Mouse (Mus musculus) hindbrain, embryonic 11.5 days (tissue): Measurements from ENCODE around the gene Lrrfip1. TPM values are rescaled to one million over a fixed set of nuclear protein-coding genes. Genes with fewer than 3 reads are reported as not detected.

Experiments
- ATAC-seq: fragments of 200-750 bp; cut with Nextera tagmentation; 2 replicates; pipeline ENCODE4 v1.8.0; 2017; ENCODE audit warnings: mild to moderate bottlenecking, moderate TSS enrichment, moderate library complexity; ENCODE audit not compliant: low FRiP score
- DNase-seq: peaks from one replicate; pipeline ENCODE4 v3.0.0-alpha.2; 2015; ENCODE audit warnings: low spot score
- H3K27ac ChIP-seq: fragments of 300-500 bp; sonication (generic); 2 replicates; pipeline ENCODE4 v1.5.1; 2014; ENCODE audit warnings: mild to moderate bottlenecking, low read depth, low read length
- H3K27me3 ChIP-seq: fragments of 300-500 bp; sonication (generic); 2 replicates; pipeline ENCODE4 v1.6.1; 2014; ENCODE audit warnings: mild to moderate bottlenecking, low read length, moderate library complexity, mixed read lengths; ENCODE audit not compliant: control insufficient read depth, insufficient read depth
- H3K36me3 ChIP-seq: fragments of 300-500 bp; sonication (generic); 2 replicates; pipeline ENCODE4 v1.6.1; 2014; ENCODE audit warnings: mild to moderate bottlenecking, low read length, moderate library complexity, mixed read lengths; ENCODE audit not compliant: control insufficient read depth, insufficient read depth
- H3K4me1 ChIP-seq: fragments of 300-500 bp; sonication (generic); replicated peaks from 2 replicates; pipeline ENCODE4 v1.6.1; 2014; ENCODE audit warnings: low read length, mixed read lengths; ENCODE audit not compliant: control insufficient read depth, insufficient read depth
- H3K4me2 ChIP-seq: fragments of 300-500 bp; sonication (generic); replicated peaks from 2 replicates; pipeline ENCODE4 v1.6.1; 2014; ENCODE audit warnings: mild to moderate bottlenecking, low read depth, low read length
- H3K4me3 ChIP-seq: fragments of 300-500 bp; sonication (generic); 2 replicates; pipeline ENCODE4 v1.5.1; 2014; ENCODE audit warnings: low read depth, low read length
- H3K9ac ChIP-seq: fragments of 300-500 bp; sonication (generic); 2 replicates; pipeline ENCODE4 v1.6.1; 2014; ENCODE audit warnings: low read depth, low read length
- H3K9me3 ChIP-seq: fragments of 300-500 bp; sonication (generic); 2 replicates; pipeline ENCODE4 v1.6.1; 2016; ENCODE audit warnings: low read length; ENCODE audit not compliant: control insufficient read depth
- WGBS: fragments of 180-500 bp; shearing (Covaris S2); extraction: QIAGEN DNeasy Blood & Tissue Kit; methylation state at CpG from one replicate; pipeline ENCODE4 v1.1.7; 2014; 5-methylcytosine and 5-hydroxymethylcytosine counted together
- polyA plus RNA-seq: library from polyadenylated mRNA; unstranded; fragments of >200 nt; fragmentation: Nextera tagmentation; extraction: Ambion mirVana; gene quantifications from 2 replicates; pipeline ENCODE4 v1.2.1, GENCODE M21; 2014

Lrrfip1 gene
- polyA plus RNA-seq, 1 experiment from 2014 or later = 23.5 TPM

DNA sequence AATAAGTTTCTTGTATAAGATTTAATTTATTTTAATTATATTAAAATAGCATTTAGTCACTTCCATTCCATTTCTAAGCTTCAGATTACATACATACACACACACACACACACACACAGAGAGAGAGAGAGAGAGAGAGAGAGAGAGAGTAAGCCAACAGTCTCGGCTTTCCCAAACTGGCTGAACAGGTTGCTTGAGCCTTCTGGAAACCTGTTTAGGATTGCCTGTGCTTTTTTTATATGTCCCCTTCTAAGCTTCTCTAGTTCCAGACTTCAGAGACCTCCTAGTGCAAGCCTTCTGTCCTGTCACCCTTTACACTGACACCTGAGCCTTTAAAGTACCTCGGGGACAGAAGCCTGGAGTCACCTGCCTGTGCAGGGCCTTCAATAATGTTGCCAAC is 87.1 kb downstream of the Lrrfip1 start:
- no peak overlapping the region for H3K27ac ChIP-seq
- no peak for ATAC-seq

DNA sequence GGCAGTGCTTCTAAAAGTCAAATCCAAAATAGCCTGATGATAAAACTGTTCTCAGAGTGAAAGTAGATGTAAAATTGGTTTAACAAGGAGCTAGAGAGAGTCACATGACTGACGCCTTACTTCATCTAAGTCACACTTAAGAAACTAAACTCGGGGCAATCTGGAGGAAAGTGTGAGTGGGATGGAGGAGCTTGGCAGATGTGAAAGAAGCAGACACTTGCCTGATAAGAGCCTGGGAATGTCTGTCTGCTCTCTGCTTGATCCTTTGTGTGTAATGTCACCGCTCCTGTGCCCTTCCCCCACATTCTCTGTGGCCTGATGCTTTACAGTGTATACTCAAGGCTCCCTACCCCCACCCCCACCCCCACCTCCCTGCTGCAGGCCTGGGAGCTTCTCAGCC is 87.8 kb downstream of the Lrrfip1 start:
- H3K27me3 ChIP-seq = no peaks in the 10 kb centered on the region
- no peak overlapping the region for H3K27ac ChIP-seq
- no peaks in the 10 kb centered on the region for H3K4me1 ChIP-seq
- 27% methylated on average over 3 of the region's 3 CpGs for WGBS
- DNase-seq = no peak
- no peak overlapping the region for H3K4me3 ChIP-seq
- no peak overlapping the region for H3K9ac ChIP-seq
- no peaks in the 10 kb centered on the region for H3K36me3 ChIP-seq
- ATAC-seq = no peak
- no peaks in the 10 kb centered on the region for H3K9me3 ChIP-seq
- H3K4me2 ChIP-seq = no peak overlapping the region

More for the DNA sequence above, 87.1 kb downstream of the Lrrfip1 start:
- no peak overlapping the region for H3K4me2 ChIP-seq
- no peak overlapping the region for H3K4me3 ChIP-seq
- no peaks in the 10 kb centered on the region for H3K4me1 ChIP-seq
- no peak overlapping the region for H3K9ac ChIP-seq
- DNase-seq = no peak
- H3K27me3 ChIP-seq = no peaks in the 10 kb centered on the region
- no peaks in the 10 kb centered on the region for H3K36me3 ChIP-seq
- no peaks in the 10 kb centered on the region for H3K9me3 ChIP-seq
- WGBS = 57% methylated on average over 2 of the region's 2 CpGs

DNA sequence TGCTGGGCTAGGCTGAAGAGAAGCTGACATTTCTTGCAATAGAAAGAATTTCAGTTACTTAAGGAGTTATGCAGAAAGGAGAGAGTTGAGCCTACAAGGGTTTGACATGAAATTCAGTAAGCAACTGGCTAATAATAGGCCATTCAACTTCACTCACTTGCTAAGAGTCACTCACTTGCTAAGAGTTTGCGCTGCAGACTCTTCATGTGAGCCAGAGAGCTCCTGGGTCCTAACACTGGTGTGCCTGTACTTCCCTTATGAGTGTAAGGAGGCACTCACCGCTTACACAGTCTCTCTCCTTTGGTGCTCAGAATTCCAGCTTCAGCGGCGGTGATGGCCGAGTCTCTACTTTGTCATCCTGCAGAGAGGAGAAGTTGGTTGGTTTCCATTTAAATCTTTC is 88.2 kb downstream of the Lrrfip1 start:
- Histone ChIP-seq H3K4me3 (no peak overlapping the region), H3K4me1 (no peaks in the 10 kb centered on the region), H3K27me3 (no peaks in the 10 kb centered on the region), H3K36me3 (no peaks in the 10 kb centered on the region), H3K27ac (no peak overlapping the region), H3K9me3 (no peaks in the 10 kb centered on the region), H3K9ac (no peak overlapping the region), H3K4me2 (no peak overlapping the region)
- DNase-seq (no peak), ATAC-seq (no peak)
- WGBS = 85% methylated on average over 5 of the region's 5 CpGs

- no peak overlapping the region for H3K4me2 ChIP-seq
- no peaks in the 10 kb centered on the region for H3K4me1 ChIP-seq
- DNase-seq (no peak), ATAC-seq (no peak)
- H3K4me3 ChIP-seq = no peak overlapping the region
- H3K27me3 ChIP-seq = no peaks in the 10 kb centered on the region
- H3K9me3 ChIP-seq = no peaks in the 10 kb centered on the region
- H3K9ac ChIP-seq = no peak overlapping the region
- 94% methylated on average over 7 of the region's 7 CpGs for WGBS
- H3K27ac ChIP-seq = no peak overlapping the region
- H3K36me3 ChIP-seq = no peaks in the 10 kb centered on the region
Measured at GRCm38 (mm10) chr1:91088027-91088426, 89.5 kb downstream of the Lrrfip1 start.

- no peak overlapping the region for H3K27ac ChIP-seq
- 89% methylated on average over 8 of the region's 8 CpGs for WGBS
Measured at GRCm38 (mm10) chr1:91088941-91089340, 90.4 kb downstream of the Lrrfip1 start.

GRCm38 (mm10) chr1:91090456-91090855 is 91.9 kb downstream of the Lrrfip1 start:
- 81% methylated on average over 6 of the region's 6 CpGs for WGBS
- Histone ChIP-seq H3K27me3 (no peaks in the 10 kb centered on the region), H3K9me3 (no peaks in the 10 kb centered on the region), H3K4me2 (no peak overlapping the region), H3K9ac (no peak overlapping the region), H3K4me1 (no peaks in the 10 kb centered on the region), H3K36me3 (no peaks in the 10 kb centered on the region), H3K4me3 (no peak overlapping the region), H3K27ac (no peak overlapping the region)
- ATAC-seq (no peak), DNase-seq (no peak)

More at GRCm38 (mm10) chr1:91088941-91089340, 90.4 kb downstream of the Lrrfip1 start:
- no peaks in the 10 kb centered on the region for H3K36me3 ChIP-seq
- ATAC-seq (no peak), DNase-seq (no peak)
- no peak overlapping the region for H3K9ac ChIP-seq
- no peak overlapping the region for H3K4me3 ChIP-seq
- no peaks in the 10 kb centered on the region for H3K9me3 ChIP-seq
- no peaks in the 10 kb centered on the region for H3K4me1 ChIP-seq
- H3K4me2 ChIP-seq = no peak overlapping the region
- no peaks in the 10 kb centered on the region for H3K27me3 ChIP-seq

DNA sequence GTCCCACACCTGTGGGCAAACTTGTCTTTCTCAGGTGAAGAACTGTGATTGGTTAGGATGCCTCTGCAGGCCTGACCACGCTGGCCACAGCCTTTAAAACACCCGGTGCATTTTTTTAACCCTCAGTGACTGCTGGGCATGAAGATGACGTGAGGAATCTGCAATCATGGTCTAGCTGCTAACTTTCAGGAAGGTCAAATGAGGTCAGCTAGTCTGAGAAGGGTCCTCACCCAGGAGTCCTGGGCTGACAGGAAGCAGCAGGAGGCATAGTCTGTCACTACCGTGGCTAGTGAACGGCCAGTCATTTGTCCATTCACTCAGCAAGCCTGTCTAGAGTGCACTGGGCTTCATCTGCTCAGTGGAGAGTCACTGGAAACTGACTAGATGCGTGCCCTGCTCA is 93.9 kb downstream of the Lrrfip1 start:
- Histone ChIP-seq H3K27me3 (no peaks in the 10 kb centered on the region), H3K4me3 (no peak overlapping the region), H3K9ac (no peak overlapping the region), H3K4me2 (no peak overlapping the region), H3K27ac (no peak overlapping the region), H3K9me3 (no peaks in the 10 kb centered on the region), H3K4me1 (no peaks in the 10 kb centered on the region), H3K36me3 (no peaks in the 10 kb centered on the region)
- ATAC-seq = no peak
- DNase-seq = no peak
- WGBS = 46% methylated on average over 6 of the region's 6 CpGs

DNA sequence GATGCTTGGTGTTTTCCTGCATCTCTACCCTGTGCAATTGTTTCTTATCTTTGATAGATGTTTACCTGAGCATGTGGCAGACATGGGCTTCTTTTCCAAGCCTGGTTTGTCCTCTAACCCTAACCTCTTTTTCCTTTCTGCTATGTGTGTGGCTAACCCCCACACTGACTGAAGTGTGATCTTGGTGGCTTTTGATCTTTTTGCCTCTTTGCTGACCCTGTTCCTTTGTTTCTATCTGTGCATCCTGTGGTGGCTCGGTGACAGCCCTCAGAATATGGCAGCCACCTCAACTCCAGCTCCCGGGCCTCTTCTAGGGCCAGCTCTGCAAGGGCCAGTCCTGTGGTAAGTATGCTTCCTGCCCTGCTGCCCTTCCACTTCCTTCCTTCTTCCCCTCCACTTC is 94.8 kb downstream of the Lrrfip1 start:
- no peaks in the 10 kb centered on the region for H3K9me3 ChIP-seq
- DNase-seq (no peak), ATAC-seq (no peak)
- no peak overlapping the region for H3K4me2 ChIP-seq
- no peak overlapping the region for H3K4me3 ChIP-seq
- 46% methylated on average over 2 of the region's 2 CpGs for WGBS
- H3K4me1 ChIP-seq = no peaks in the 10 kb centered on the region
- no peaks in the 10 kb centered on the region for H3K36me3 ChIP-seq
- no peak overlapping the region for H3K27ac ChIP-seq
- no peak overlapping the region for H3K9ac ChIP-seq
- no peaks in the 10 kb centered on the region for H3K27me3 ChIP-seq

DNA sequence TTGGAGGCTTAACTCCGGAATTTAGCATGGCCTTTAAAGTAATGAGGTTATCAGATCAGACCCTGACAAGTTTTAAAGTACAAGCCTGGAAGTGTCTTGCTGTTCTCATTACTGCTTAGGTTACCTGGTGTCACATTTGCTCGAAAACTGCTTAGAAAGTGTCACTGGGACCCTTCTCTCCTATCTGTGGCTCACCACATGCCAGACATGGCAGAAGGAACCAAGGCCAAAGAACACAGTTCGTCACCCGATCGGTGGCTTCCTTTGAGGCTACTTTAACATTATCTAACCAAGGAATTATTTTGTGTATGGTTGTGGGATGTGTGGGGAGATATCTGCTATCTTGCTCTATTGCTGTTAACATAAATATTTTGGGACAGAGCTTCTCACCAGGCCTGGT is 95.5 kb downstream of the Lrrfip1 start:
- DNase-seq (no peak), ATAC-seq (no peak)
- H3K27me3 ChIP-seq = no peaks in the 10 kb centered on the region
- no peaks in the 10 kb centered on the region for H3K9me3 ChIP-seq
- no peak overlapping the region for H3K27ac ChIP-seq
- H3K9ac ChIP-seq = no peak overlapping the region
- H3K36me3 ChIP-seq = no peaks in the 10 kb centered on the region
- H3K4me1 ChIP-seq = no peaks in the 10 kb centered on the region
- WGBS = 84% methylated on average over 5 of the region's 5 CpGs
- H3K4me3 ChIP-seq = no peak overlapping the region
- H3K4me2 ChIP-seq = no peak overlapping the region
